Mouse (Mus musculus): ENCODE results near the gene Stx5a. TPM values are rescaled to one million over a fixed set of nuclear protein-coding genes. Genes with fewer than 3 reads are reported as not detected.

Stx5a gene
- polyA plus RNA-seq, 1 experiment from 2014 or later: 103 TPM

DNA sequence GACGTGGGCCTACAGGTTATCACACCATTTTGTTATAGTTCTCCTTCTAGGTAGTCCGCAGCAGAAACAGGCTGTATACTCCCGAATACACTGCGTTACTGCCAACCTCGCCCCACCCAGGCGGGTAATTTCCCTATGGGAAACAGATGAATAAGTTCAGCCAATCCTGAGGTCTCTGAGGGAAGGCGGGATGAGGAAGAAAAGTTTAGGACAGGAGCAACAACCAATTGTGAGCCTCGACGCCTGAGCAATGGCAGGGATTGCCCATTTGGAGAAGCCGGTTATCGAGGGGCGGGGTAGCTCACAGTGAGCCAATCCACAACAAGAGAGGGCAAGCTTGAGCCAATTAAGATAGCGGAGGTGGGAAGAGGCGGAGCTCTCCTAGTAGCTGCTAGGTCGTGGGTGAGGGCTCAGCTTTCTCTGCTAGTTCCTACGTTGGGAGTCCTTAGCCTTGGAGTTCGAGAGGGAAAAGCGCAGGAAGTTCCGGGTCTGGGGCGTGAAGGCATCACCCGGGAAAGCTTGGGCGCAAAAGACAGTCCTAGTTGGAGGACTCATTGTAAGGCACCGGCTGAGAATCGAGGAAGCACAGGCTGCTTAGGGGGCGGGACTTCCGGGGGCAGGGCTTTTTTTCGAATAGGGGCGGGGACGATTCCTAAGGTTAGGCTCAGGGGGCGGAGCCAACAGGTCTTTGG lies 61.1 kb downstream of the Stx5a start, which contains the start of gene Zbtb3:
Gene Zbtb3 (plus strand): TSS at position 426 of the 692 bp plus-strand sequence.
- Histone ChIP-seq H3K36me3 (replicated peaks; ENCODE audit: control insufficient read depth, insufficient read depth) (peaks cover 27% of the 10 kb centered on the region), H3K4me3 (replicated peaks; ENCODE audit: low read length) (peak within 1 kb of the TSS; percentile 44), H3K4me1 (replicated peaks; ENCODE audit: control insufficient read depth, insufficient read depth, low read length) (peaks cover 18% of the 10 kb centered on the region), H3K27ac (peak within 1 kb of the TSS; percentile 84), H3K27me3 (ENCODE audit: control insufficient read depth, insufficient read depth, low read length) (no peaks in the 10 kb centered on the region), H3K4me2 (replicated peaks) (peak within 1 kb of the TSS; percentile 84), H3K9ac (peak within 1 kb of the TSS; percentile 57), H3K9me3 (ENCODE audit: control insufficient read depth, low read length) (no peaks in the 10 kb centered on the region)
- ATAC-seq (ENCODE audit: low FRiP score) (peak; percentile 98), DNase-seq (ENCODE audit: low spot score) (peak; percentile 95)
- under 1% methylated on average over 30 of the region's 30 CpGs for WGBS

DNA sequence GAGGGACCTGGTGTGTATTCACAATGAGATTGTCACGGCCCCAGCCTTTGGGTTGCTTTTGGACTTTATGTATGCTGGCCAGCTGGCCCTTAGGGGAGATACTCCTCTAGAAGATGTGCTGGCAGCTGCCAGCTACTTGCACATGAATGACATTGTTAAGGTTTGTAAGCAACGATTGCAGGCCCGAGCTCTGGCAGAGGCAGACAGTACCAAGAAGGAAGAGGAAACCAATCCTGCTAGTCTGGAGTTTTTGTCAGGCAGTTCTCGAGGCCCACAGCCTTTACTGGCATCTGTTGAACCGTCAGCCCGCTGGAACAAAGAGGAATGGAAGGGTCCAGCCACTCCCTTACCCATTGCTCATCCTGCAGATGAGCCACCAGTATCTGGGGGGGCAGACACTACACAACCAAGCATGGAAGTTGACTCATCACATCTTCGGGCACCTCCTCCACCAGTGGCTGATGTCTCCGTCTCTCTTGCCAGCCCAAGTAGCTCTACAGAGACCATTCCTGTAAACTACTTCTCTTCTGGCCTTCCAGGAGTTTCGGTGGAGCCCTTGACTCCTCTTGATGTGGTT lies 62.1 kb downstream of the Stx5a start:
- Histone ChIP-seq H3K9ac (peak overlapping the region; percentile 22), H3K9me3 (ENCODE audit: control insufficient read depth, low read length) (no peaks in the 10 kb centered on the region), H3K4me1 (replicated peaks; ENCODE audit: control insufficient read depth, insufficient read depth, low read length) (peaks cover 11% of the 10 kb centered on the region; the same call in 1 of the 2 replicates), H3K4me2 (replicated peaks) (peak overlapping the region; percentile 84), H3K27ac (no peak overlapping the region), H3K27me3 (ENCODE audit: control insufficient read depth, insufficient read depth, low read length) (no peaks in the 10 kb centered on the region), H3K4me3 (replicated peaks; ENCODE audit: low read length) (peak overlapping the region; percentile 44), H3K36me3 (replicated peaks; ENCODE audit: control insufficient read depth, insufficient read depth) (peaks cover 37% of the 10 kb centered on the region)
- ATAC-seq (ENCODE audit: low FRiP score): no peak
- WGBS: 85% methylated on average over 9 of the region's 9 CpGs
- DNase-seq (ENCODE audit: low spot score): no peak

DNA sequence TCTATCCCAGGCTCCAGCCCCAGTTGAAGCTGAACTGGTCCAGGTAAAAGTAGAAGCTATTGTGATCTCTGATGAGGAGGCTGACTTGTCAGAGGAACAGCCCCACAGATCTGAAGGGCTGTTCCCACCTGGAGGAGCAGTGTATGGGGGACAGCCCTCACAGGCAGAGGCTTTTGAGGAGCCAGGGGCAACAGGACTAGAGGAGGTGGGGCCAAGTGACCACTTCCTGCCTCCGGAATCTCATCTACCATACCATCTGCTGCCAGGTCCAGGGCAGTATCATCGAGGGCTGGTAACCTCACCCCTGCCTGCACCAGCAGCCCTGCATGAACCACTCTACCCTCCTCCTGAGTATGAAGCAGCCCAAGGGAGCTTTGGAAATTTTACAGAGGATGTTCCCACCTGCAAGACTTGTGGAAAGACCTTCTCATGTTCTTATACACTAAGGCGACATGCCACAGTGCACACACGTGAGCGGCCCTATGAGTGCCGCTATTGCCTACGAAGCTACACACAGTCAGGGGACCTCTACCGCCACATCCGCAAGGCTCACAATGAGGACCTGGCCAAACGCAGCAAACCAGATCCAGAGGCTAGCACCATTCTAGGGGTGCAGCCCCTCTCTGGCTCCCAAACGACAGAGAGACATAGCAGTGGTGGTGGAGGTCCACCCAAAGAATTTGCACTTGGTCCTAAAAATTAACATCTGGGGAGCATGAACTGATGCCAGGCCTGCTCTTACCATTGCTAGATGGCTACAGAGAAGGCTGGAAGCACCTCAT lies 62.9 kb downstream of the Stx5a start:
- no peak overlapping the region for H3K4me3 ChIP-seq (replicated peaks; ENCODE audit: low read length)
- no peak overlapping the region for H3K4me2 ChIP-seq (replicated peaks)
- no peak for ATAC-seq (ENCODE audit: low FRiP score)
- 90% methylated on average over 11 of the region's 11 CpGs for WGBS
- no peak overlapping the region for H3K9ac ChIP-seq
- H3K9me3 ChIP-seq (ENCODE audit: control insufficient read depth, low read length): no peaks in the 10 kb centered on the region
- H3K27me3 ChIP-seq (ENCODE audit: control insufficient read depth, insufficient read depth, low read length): no peaks in the 10 kb centered on the region
- H3K27ac ChIP-seq: no peak overlapping the region
- no peak for DNase-seq (ENCODE audit: low spot score)
- H3K36me3 ChIP-seq (replicated peaks; ENCODE audit: control insufficient read depth, insufficient read depth): peaks cover 45% of the 10 kb centered on the region
- H3K4me1 ChIP-seq (replicated peaks; ENCODE audit: control insufficient read depth, insufficient read depth, low read length): peaks cover 11% of the 10 kb centered on the region; the same call in 1 of the 2 replicates

Small RNAs within 50 kb of the gene (microRNA-seq; reads per million reads assigned to microRNA genes)
- gene Mir6992: not detected

Other genes starting within 250 kb of the Stx5a start
- gene Slc22a8, start 150.2 kb upstream of the Stx5a start, polyA plus RNA-seq (2014; fragmentation: Nextera tagmentation; extraction: Ambion mirVana): 9.2 and 11.9 TPM in 2 replicates
- gene Slc22a6, start 123.4 kb upstream of the Stx5a start, polyA plus RNA-seq (2014; fragmentation: Nextera tagmentation; extraction: Ambion mirVana): 3.5 and 3.7 TPM in 2 replicates
- gene Chrm1, start 77.6 kb upstream of the Stx5a start, polyA plus RNA-seq (2014; fragmentation: Nextera tagmentation; extraction: Ambion mirVana): 0.30 and 0.35 TPM in 2 replicates
- 161 and 174 TPM in 2 replicates for gene Slc3a2, start 18.0 kb upstream of the Stx5a start, polyA plus RNA-seq (2014; fragmentation: Nextera tagmentation; extraction: Ambion mirVana)
- 80.7 and 80.8 TPM in 2 replicates for gene Wdr74, start 5.6 kb upstream of the Stx5a start, polyA plus RNA-seq (2014; fragmentation: Nextera tagmentation; extraction: Ambion mirVana)
- gene 1700092M07Rik, start 695 bp upstream of the Stx5a start, polyA plus RNA-seq (2014; fragmentation: Nextera tagmentation; extraction: Ambion mirVana): 0.84 and 0.90 TPM in 2 replicates
- gene Nxf1, start 15.7 kb downstream of the Stx5a start, polyA plus RNA-seq (2014; fragmentation: Nextera tagmentation; extraction: Ambion mirVana): 120 and 125 TPM in 2 replicates
- gene Tmem223, start 29.6 kb downstream of the Stx5a start, polyA plus RNA-seq (2014; fragmentation: Nextera tagmentation; extraction: Ambion mirVana): 209 and 273 TPM in 2 replicates
- 29.3 and 37.5 TPM in 2 replicates for gene Tmem179b, start 33.1 kb downstream of the Stx5a start, polyA plus RNA-seq (2014; fragmentation: Nextera tagmentation; extraction: Ambion mirVana)
- 18.7 TPM in 2 replicates for gene Taf6l, start 45.0 kb downstream of the Stx5a start, polyA plus RNA-seq (2014; fragmentation: Nextera tagmentation; extraction: Ambion mirVana)
- gene Polr2g, start 57.2 kb downstream of the Stx5a start, polyA plus RNA-seq (2014; fragmentation: Nextera tagmentation; extraction: Ambion mirVana): 134 and 145 TPM in 2 replicates
- 6.8 and 7.1 TPM in 2 replicates for gene Zbtb3, start 61.1 kb downstream of the Stx5a start, polyA plus RNA-seq (2014; fragmentation: Nextera tagmentation; extraction: Ambion mirVana)
- 46.9 and 56.1 TPM in 2 replicates for gene Ttc9c, start 77.9 kb downstream of the Stx5a start, polyA plus RNA-seq (2014; fragmentation: Nextera tagmentation; extraction: Ambion mirVana)
- 8.0 and 8.4 TPM in 2 replicates for gene Hnrnpul2, start 78.6 kb downstream of the Stx5a start, polyA plus RNA-seq (2014; fragmentation: Nextera tagmentation; extraction: Ambion mirVana)
- gene AC129217.1, start 88.4 kb downstream of the Stx5a start, polyA plus RNA-seq (2014; fragmentation: Nextera tagmentation; extraction: Ambion mirVana): not detected in 2 replicates
- gene Bscl2, start 96.1 kb downstream of the Stx5a start, polyA plus RNA-seq (2014; fragmentation: Nextera tagmentation; extraction: Ambion mirVana): 79.9 and 89.2 TPM in 2 replicates
- gene Gng3, start 97.8 kb downstream of the Stx5a start, polyA plus RNA-seq (2014; fragmentation: Nextera tagmentation; extraction: Ambion mirVana): 508 and 520 TPM in 2 replicates
- gene Lrrn4cl, start 109.4 kb downstream of the Stx5a start, polyA plus RNA-seq (2014; fragmentation: Nextera tagmentation; extraction: Ambion mirVana): 0.82 and 1.1 TPM in 2 replicates
- 129 and 131 TPM in 2 replicates for gene Ubxn1, start 130.1 kb downstream of the Stx5a start, polyA plus RNA-seq (2014; fragmentation: Nextera tagmentation; extraction: Ambion mirVana)
- gene Uqcc3, start 139.5 kb downstream of the Stx5a start, polyA plus RNA-seq (2014; fragmentation: Nextera tagmentation; extraction: Ambion mirVana): 49.1 and 60.6 TPM in 2 replicates
- gene Lbhd1, start 142.3 kb downstream of the Stx5a start, polyA plus RNA-seq (2014; fragmentation: Nextera tagmentation; extraction: Ambion mirVana): 33.0 and 39.9 TPM in 2 replicates
- not detected in 2 replicates for gene Gm49403, start 142.5 kb downstream of the Stx5a start, polyA plus RNA-seq (2014; fragmentation: Nextera tagmentation; extraction: Ambion mirVana)
- 42.7 and 49.2 TPM in 2 replicates for gene 1810009A15Rik, start 147.4 kb downstream of the Stx5a start, polyA plus RNA-seq (2014; fragmentation: Nextera tagmentation; extraction: Ambion mirVana)
- gene Gm49416, start 147.5 kb downstream of the Stx5a start, polyA plus RNA-seq (2014; fragmentation: Nextera tagmentation; extraction: Ambion mirVana): 2.5 TPM in 1 of 2 replicates, not detected in the other
- 26.4 and 28.5 TPM in 2 replicates for gene Ints5, start 151.6 kb downstream of the Stx5a start, polyA plus RNA-seq (2014; fragmentation: Nextera tagmentation; extraction: Ambion mirVana)
- 76.8 and 84.1 TPM in 2 replicates for gene Ganab, start 156.7 kb downstream of the Stx5a start, polyA plus RNA-seq (2014; fragmentation: Nextera tagmentation; extraction: Ambion mirVana)
- 81.6 and 83.9 TPM in 2 replicates for gene B3gat3, start 179.0 kb downstream of the Stx5a start, polyA plus RNA-seq (2014; fragmentation: Nextera tagmentation; extraction: Ambion mirVana)
- gene Rom1, start 187.9 kb downstream of the Stx5a start, polyA plus RNA-seq (2014; fragmentation: Nextera tagmentation; extraction: Ambion mirVana): 1.4 and 1.6 TPM in 2 replicates
- 5.8 and 6.1 TPM in 2 replicates for gene Eml3, start 188.1 kb downstream of the Stx5a start, polyA plus RNA-seq (2014; fragmentation: Nextera tagmentation; extraction: Ambion mirVana)
- gene Mta2, start 200.5 kb downstream of the Stx5a start, polyA plus RNA-seq (2014; fragmentation: Nextera tagmentation; extraction: Ambion mirVana): 29.3 and 30.3 TPM in 2 replicates
- 20.0 and 23.0 TPM in 2 replicates for gene Tut1, start 212.4 kb downstream of the Stx5a start, polyA plus RNA-seq (2014; fragmentation: Nextera tagmentation; extraction: Ambion mirVana)
- gene Eef1g, start 225.6 kb downstream of the Stx5a start, polyA plus RNA-seq (2014; fragmentation: Nextera tagmentation; extraction: Ambion mirVana): 308 and 316 TPM in 2 replicates
- 4.5 and 4.9 TPM in 2 replicates for gene Ahnak, start 247.9 kb downstream of the Stx5a start, polyA plus RNA-seq (2014; fragmentation: Nextera tagmentation; extraction: Ambion mirVana)